17 mouse cellular contexts compared by ENCODE assay signal in the genomic region with DNA sequence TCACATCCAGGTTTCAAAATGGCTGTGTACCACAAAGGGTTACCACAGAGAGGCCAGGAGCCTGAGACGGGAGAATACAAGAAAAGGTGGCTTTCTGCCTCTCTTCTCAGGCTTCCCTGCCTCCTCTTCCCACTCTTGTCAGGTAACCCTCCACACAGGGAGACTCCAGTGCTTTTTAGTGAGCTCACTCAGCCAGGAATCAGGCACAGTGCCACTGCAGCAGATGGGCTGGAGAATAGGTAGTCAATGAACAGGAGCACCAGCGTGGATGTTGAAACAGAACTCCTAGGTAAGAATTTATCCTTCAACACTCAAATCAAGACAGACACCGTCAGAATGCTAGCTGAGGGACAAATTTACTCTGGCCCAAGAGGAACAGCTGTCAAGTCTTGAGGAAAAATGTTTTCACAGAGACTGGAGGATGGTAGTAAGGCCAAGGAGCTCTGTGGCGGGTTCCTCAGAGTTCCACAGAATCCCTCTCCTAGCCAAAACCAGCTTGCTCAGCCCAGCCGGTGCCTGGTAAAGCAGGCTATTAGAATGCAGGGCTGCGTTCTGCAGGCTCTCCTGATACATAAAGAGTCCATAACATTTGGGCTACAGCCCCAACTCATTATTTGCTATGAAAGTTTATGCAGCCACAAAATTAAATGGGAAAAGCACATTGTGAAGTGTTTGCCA.
A peak's percentile ranks its signal among the peaks of the same experiment; 100 is the strongest.
DNase-seq lines count a peak whose midpoint lies in the region; ATAC-seq and TF ChIP-seq lines count a peak whose summit lies in the region.
"Had no signal": no experiment of that assay in that cellular context is flagged by ENCODE, and none has a peak within 500 bp of the region (broad histone marks: within the 10 kb centered on the region; RNA-seq: fewer than 3 reads in every experiment).

No protein-coding gene starts in this region.

- H3K4me3 ChIP-seq in layer of hippocampus, adult 2 months, result no peak overlapping the region
- H3K4me3 ChIP-seq in liver, postnatal 0 days (ENCODE audit: low read depth, low read length), result no peak overlapping the region
- H3K4me3 ChIP-seq: embryonic facial prominence, embryonic 15.5 days; forebrain, embryonic 13.5 days; hindbrain, embryonic 15.5 days; megakaryocyte, embryonic 14.5 days had no signal

- no peaks in the 10 kb centered on the region for H3K4me1 ChIP-seq in liver, postnatal 0 days (ENCODE audit: insufficient read depth)
- H3K4me1 ChIP-seq: embryonic facial prominence, embryonic 15.5 days; forebrain, embryonic 13.5 days; hindbrain, embryonic 15.5 days; megakaryocyte, embryonic 14.5 days had no signal

- no peak for TF ChIP-seq CTCF in layer of hippocampus, adult 2 months (conservative IDR thresholded peaks at IDR 0.05)
- TF ChIP-seq CTCF in liver, postnatal 0 days (IDR thresholded peaks at IDR 0.05; ENCODE audit: low read depth), result no peak

- H3K9ac ChIP-seq in liver, postnatal 0 days (replicated peaks), result no peak overlapping the region
- H3K9ac ChIP-seq: embryonic facial prominence, embryonic 15.5 days; forebrain, embryonic 13.5 days; hindbrain, embryonic 15.5 days had no signal

- 78% methylated on average over 6 of the region's 6 CpGs for WGBS in liver, postnatal 0 days (ENCODE audit: insufficient replicate concordance)

- no peaks in the 10 kb centered on the region for H3K27me3 ChIP-seq in liver, postnatal 0 days (ENCODE audit: insufficient read depth, low read length)
- H3K27me3 ChIP-seq: embryonic facial prominence, embryonic 15.5 days; forebrain, embryonic 13.5 days; hindbrain, embryonic 15.5 days; megakaryocyte, embryonic 14.5 days had no signal

- H3K9me3 ChIP-seq in liver, postnatal 0 days (ENCODE audit: low read length), result no peaks in the 10 kb centered on the region
- H3K9me3 ChIP-seq: embryonic facial prominence, embryonic 15.5 days; forebrain, embryonic 13.5 days; hindbrain, embryonic 15.5 days; megakaryocyte, embryonic 14.5 days had no signal

- no peaks in the 10 kb centered on the region for H3K36me3 ChIP-seq in liver, postnatal 0 days (replicated peaks; ENCODE audit: insufficient read depth, low read length)
- H3K36me3 ChIP-seq: embryonic facial prominence, embryonic 15.5 days; G1E; hindbrain, embryonic 15.5 days had no signal

- TF ChIP-seq EP300 in liver, postnatal 0 days (IDR thresholded peaks at IDR 0.05; ENCODE audit: low read depth), result no peak

- H3K27ac ChIP-seq in layer of hippocampus, adult 2 months, result no peak overlapping the region
- no peak overlapping the region for H3K27ac ChIP-seq in liver, postnatal 0 days (ENCODE audit: low read depth)
- H3K27ac ChIP-seq: embryonic facial prominence, embryonic 15.5 days; forebrain, embryonic 13.5 days; hindbrain, embryonic 15.5 days had no signal

- peak; percentile 96 for ATAC-seq in cerebellum, adult (ENCODE audit: insufficient number of reproducible peaks, low FRiP score, low TSS enrichment)
- no peak for ATAC-seq in liver, postnatal 0 days
- ATAC-seq: forebrain, embryonic 13.5 days; lung, postnatal 0 days had no signal

- no peak overlapping the region for H3K4me2 ChIP-seq in liver, postnatal 0 days (ENCODE audit: low read depth, low read length)
- H3K4me2 ChIP-seq: embryonic facial prominence, embryonic 15.5 days; forebrain, embryonic 13.5 days; hindbrain, embryonic 15.5 days; liver, embryonic 11.5 days had no signal

- peak; percentile 8 to 19 for DNase-seq in layer of hippocampus, adult 2 months (ENCODE audit: low spot score in 2 of 2)
- DNase-seq in layer of hippocampus, postnatal 14 days (ENCODE audit: low spot score in 2 of 2), result no peak
- DNase-seq in brain, adult 2 months (ENCODE audit: low read depth, low spot score), result peak; percentile 81
- peak; percentile 91 to 93 for DNase-seq in cerebellum, postnatal 14 days
- DNase-seq in liver, postnatal 0 days, result no peak
- no peak for DNase-seq in ovary, postnatal 10 days (ENCODE audit: low spot score)
- DNase-seq: gastrocnemius, postnatal 10 days; kidney, adult 18-20 months; kidney, postnatal 25 days had no signal

Comparison
In these comparisons a context has a peak if more than half of its experiments do, and no peak if none do; other contexts are left out.
1. DNase-seq: peak in layer of hippocampus, adult 2 months (2 of 2), brain, adult 2 months (single experiment) and cerebellum, postnatal 14 days (2 of 2); none in layer of hippocampus, postnatal 14 days (0 of 2), liver, postnatal 0 days (single experiment) and ovary, postnatal 10 days (single experiment).